Mouse (Mus musculus) MEL (cell line): ENCODE data around the gene Sept6. TPM values are rescaled to one million over a fixed set of nuclear protein-coding genes. Genes with fewer than 3 reads are reported as not detected.

ENCODE experiments used
- DNase-seq: peaks from one replicate; pipeline ENCODE4 v3.0.0; 2011; ENCODE audit warnings: low read depth, low spot score
- H3K27ac ChIP-seq: 2 replicates; pipeline ENCODE4 v1.5.1; 2012; ENCODE audit warnings: low read depth, mild to moderate bottlenecking, control low read depth, low read length, moderate library complexity; ENCODE audit not compliant: control insufficient read depth
- H3K27me3 ChIP-seq, 2 experiments: fragments of 150-350 bp in 1 of 2; sonication (generic) in 1 of 2; 2 replicates each; pipeline ENCODE4 v1.6.1; 2012; ENCODE audit warnings: low read length in 2 of 2, mild to moderate bottlenecking in 2 of 2, improper control_type of control experiment in 1 of 2, moderate library complexity in 1 of 2; ENCODE audit not compliant: insufficient read depth in 2 of 2, control insufficient read depth in 1 of 2
- H3K36me3 ChIP-seq, 2 experiments: 2 replicates each; pipeline ENCODE4 v1.6.1; 2012 to 2014; ENCODE audit warnings: low read length in 2 of 2, improper control_type of control experiment in 1 of 2, inconsistent platforms in 1 of 2, mild to moderate bottlenecking in 1 of 2; ENCODE audit not compliant: insufficient read depth in 2 of 2, control insufficient read depth in 1 of 2
- H3K4me1 ChIP-seq, 2 experiments: fragments of 150-350 bp in 1 of 2; sonication (generic) in 1 of 2; 2 replicates each; pipeline ENCODE4 v1.6.1; 2012; ENCODE audit warnings: low read length in 2 of 2, improper control_type of control experiment in 1 of 2, mild to moderate bottlenecking in 1 of 2; ENCODE audit not compliant: insufficient read depth in 2 of 2, control insufficient read depth in 1 of 2
- H3K4me3 ChIP-seq, 2 experiments: fragments of 150-350 bp in 1 of 2; sonication (generic) in 1 of 2; 2 replicates each; pipeline ENCODE4 v1.5.1; 2012; ENCODE audit warnings: low read depth in 2 of 2, low read length in 2 of 2, mild to moderate bottlenecking in 2 of 2, moderate library complexity in 2 of 2, control low read depth in 1 of 2, improper control_type of control experiment in 1 of 2; ENCODE audit not compliant: control insufficient read depth in 1 of 2, insufficient read depth in 1 of 2
- H3K79me2 ChIP-seq: 2 replicates; pipeline ENCODE4 v1.6.1; 2012; ENCODE audit warnings: mild to moderate bottlenecking, low read length, moderate library complexity; ENCODE audit not compliant: control insufficient read depth, poor library complexity, insufficient read depth
- H3K9ac ChIP-seq: 2 replicates; pipeline ENCODE4 v1.6.1; 2012; ENCODE audit warnings: low read depth, mild to moderate bottlenecking, control low read depth, low read length, moderate library complexity; ENCODE audit not compliant: control insufficient read depth, poor library complexity, severe bottlenecking
- H3K9me3 ChIP-seq: fragments of 150-350 bp; sonication (generic); replicated peaks from 2 replicates; pipeline ENCODE4 v1.6.1; 2012; ENCODE audit warnings: mild to moderate bottlenecking, low read length, improper control_type of control experiment, moderate library complexity; ENCODE audit not compliant: insufficient read depth
- CHD1 ChIP-seq: IDR thresholded peaks from 2 replicates; pipeline ENCODE4 v1.6.1; 2012; ENCODE audit warnings: low read depth, mild to moderate bottlenecking, inconsistent platforms, low read length, improper control_type of control experiment
- CHD2 ChIP-seq: IDR thresholded peaks from 2 replicates; pipeline ENCODE4 v1.6.1; 2011; ENCODE audit warnings: low read length, improper control_type of control experiment
- CTCF ChIP-seq, 3 experiments: IDR thresholded peaks in 2 of 3; conservative IDR thresholded peaks in 1 of 3; 2 replicates each; pipeline ENCODE4 v1.5.1; 2011 to 2012; ENCODE audit warnings: low read length in 3 of 3, low read depth in 2 of 3, mild to moderate bottlenecking in 2 of 3, improper control_type of control experiment in 1 of 3, inconsistent platforms in 1 of 3, mixed read lengths in 1 of 3, moderate library complexity in 1 of 3; ENCODE audit not compliant: control insufficient read depth in 1 of 3, insufficient read depth in 1 of 3, poor library complexity in 1 of 3, severe bottlenecking in 1 of 3
- E2F4 ChIP-seq: IDR thresholded peaks from 2 replicates; pipeline ENCODE4 v1.6.1; 2011; ENCODE audit warnings: low read depth, low read length, improper control_type of control experiment, borderline replicate concordance
- ELF1 ChIP-seq: IDR thresholded peaks from 2 replicates; pipeline ENCODE4 v1.6.1; 2014; ENCODE audit warnings: low read depth, mild to moderate bottlenecking, inconsistent platforms, low read length, improper control_type of control experiment, moderate library complexity
- EP300 ChIP-seq, 2 experiments: IDR thresholded peaks; 2 replicates each; pipeline ENCODE4 v1.6.1; 2011; ENCODE audit warnings: improper control_type of control experiment in 2 of 2, low read length in 2 of 2, low read depth in 1 of 2, mild to moderate bottlenecking in 1 of 2
- GABPA ChIP-seq: IDR thresholded peaks from 2 replicates; pipeline ENCODE4 v1.6.1; 2012; ENCODE audit warnings: low read depth, mild to moderate bottlenecking, inconsistent platforms, low read length, improper control_type of control experiment, moderate library complexity
- JUND ChIP-seq: IDR thresholded peaks from 2 replicates; pipeline ENCODE4 v1.6.1; 2011; ENCODE audit warnings: low read depth, mild to moderate bottlenecking, improper control_type of control experiment, low read length
- KAT2A ChIP-seq: conservative IDR thresholded peaks from 2 replicates; pipeline ENCODE4 v1.6.1; 2012; ENCODE audit warnings: low read depth, low read length, improper control_type of control experiment, inconsistent platforms
- MEF2A ChIP-seq: IDR thresholded peaks from 2 replicates; pipeline ENCODE4 v1.6.1; 2014; ENCODE audit warnings: low read depth, mild to moderate bottlenecking, inconsistent platforms, low read length, improper control_type of control experiment; ENCODE audit not compliant: poor library complexity, insufficient replicate concordance, severe bottlenecking; ENCODE audit errors: extremely low read depth
- MYC ChIP-seq: IDR thresholded peaks from 2 replicates; pipeline ENCODE4 v1.6.1; 2011; ENCODE audit warnings: low read depth, mild to moderate bottlenecking, low read length, improper control_type of control experiment, moderate library complexity
- NRF1 ChIP-seq: IDR thresholded peaks from 2 replicates; pipeline ENCODE4 v1.6.1; 2014; ENCODE audit warnings: low read depth, mild to moderate bottlenecking, inconsistent platforms, low read length, improper control_type of control experiment, moderate library complexity; ENCODE audit not compliant: poor library complexity, insufficient read depth, severe bottlenecking
- POLR2A ChIP-seq, 2 experiments: IDR thresholded peaks; 2 replicates each; pipeline ENCODE4 v1.6.1; 2011 to 2012; ENCODE audit warnings: low read length in 2 of 2, mild to moderate bottlenecking in 2 of 2, control low read depth in 1 of 2, improper control_type of control experiment in 1 of 2, low read depth in 1 of 2, moderate library complexity in 1 of 2; ENCODE audit not compliant: control insufficient read depth in 1 of 2, insufficient read depth in 1 of 2, poor library complexity in 1 of 2
- RAD21 ChIP-seq: IDR thresholded peaks from 2 replicates; pipeline ENCODE4 v1.6.1; 2011; ENCODE audit warnings: mild to moderate bottlenecking, low read depth, low read length, improper control_type of control experiment
- RCOR1 ChIP-seq: IDR thresholded peaks from 2 replicates; pipeline ENCODE4 v1.6.1; 2012; ENCODE audit warnings: low read depth, mild to moderate bottlenecking, inconsistent platforms, low read length, improper control_type of control experiment
- SMC3 ChIP-seq: IDR thresholded peaks from 2 replicates; pipeline ENCODE4 v1.6.1; 2011; ENCODE audit warnings: low read depth, low read length, improper control_type of control experiment
- UBTF ChIP-seq: IDR thresholded peaks from 2 replicates; pipeline ENCODE4 v1.6.1; 2012; ENCODE audit warnings: low read depth, mild to moderate bottlenecking, inconsistent platforms, low read length, improper control_type of control experiment, moderate library complexity, borderline replicate concordance; ENCODE audit not compliant: insufficient read depth
- USF2 ChIP-seq, 2 experiments: IDR thresholded peaks; 2 replicates each; pipeline ENCODE4 v1.6.1; 2011 to 2012; ENCODE audit warnings: improper control_type of control experiment in 2 of 2, low read length in 2 of 2, borderline replicate concordance in 1 of 2, inconsistent platforms in 1 of 2, low read depth in 1 of 2, mild to moderate bottlenecking in 1 of 2; ENCODE audit not compliant: insufficient read depth in 1 of 2
- ZC3H11A ChIP-seq: IDR thresholded peaks from 2 replicates; pipeline ENCODE4 v1.6.1; 2012; ENCODE audit warnings: low read depth, mild to moderate bottlenecking, inconsistent platforms, low read length, improper control_type of control experiment
- ZKSCAN1 ChIP-seq: IDR thresholded peaks from 2 replicates; pipeline ENCODE4 v1.6.1; 2012; ENCODE audit warnings: low read depth, mild to moderate bottlenecking, inconsistent platforms, low read length, improper control_type of control experiment, moderate library complexity
- ZNF384 ChIP-seq: IDR thresholded peaks from 2 replicates; pipeline ENCODE4 v1.6.1; 2012; ENCODE audit warnings: low read depth, mild to moderate bottlenecking, inconsistent platforms, low read length, improper control_type of control experiment
- polyA plus RNA-seq, 2 experiments: library from polyadenylated mRNA; stranded (reverse) in 1 of 2; unstranded in 1 of 2; fragments of >175 nt in 1 of 2; fragments of >200 nt in 1 of 2; gene quantifications; 2 replicates each; pipeline versions ENCODE4 v1.2.1 to v1.2.4; 2012; ENCODE audit warnings: low replicate concordance in 2 of 2, low read depth in 1 of 2; ENCODE audit not compliant: insufficient read length in 2 of 2, insufficient read depth in 1 of 2, missing spikeins in 1 of 2
- total RNA-seq: library from RNA; depleted of rRNA; stranded (reverse); fragments of 300-350 nt; gene quantifications from 2 replicates; pipeline ENCODE4 v1.2.3, GENCODE M21; 2012

Gene Sept6
- total and polyA plus RNA-seq, 3 experiments: 16.5 to 37.8 TPM; not detected in 1

DNA sequence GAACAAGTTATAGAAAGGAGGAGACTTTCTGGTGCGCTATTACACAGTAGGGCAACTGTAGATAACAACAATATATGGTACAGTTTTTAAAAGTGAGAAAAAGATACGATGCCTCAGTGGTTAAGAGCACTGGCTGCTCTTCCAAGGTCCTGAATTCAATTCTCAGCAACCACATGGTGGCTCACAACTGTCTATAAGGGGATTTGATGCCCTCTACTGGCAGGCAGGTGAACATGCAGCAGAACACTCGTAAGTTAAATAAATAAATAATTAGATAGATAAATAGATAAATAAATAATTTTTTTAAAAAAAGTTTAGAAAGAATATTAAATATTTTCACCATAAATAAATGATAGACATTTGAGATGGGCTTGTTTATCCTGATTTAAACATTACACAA lies 27.5 kb upstream of the Sept6 start:
- TF ChIP-seq RAD21 (peak; percentile 64), GABPA (no peak), CTCF (IDR thresholded peaks at IDR 0.05 in 2 of 3, conservative IDR thresholded peaks at IDR 0.05 in 1 of 3; ENCODE audit: control insufficient read depth in 1 of 3, insufficient read depth in 1 of 3, low read depth in 2 of 3, low read length in 3 of 3, poor library complexity in 1 of 3, severe bottlenecking in 1 of 3) (peak; percentile 46 to 63 (median 47)), KAT2A (no peak), MYC (peak; percentile 75), ZC3H11A (peak; percentile 69), SMC3 (peak; percentile 54)
- H3K4me3 ChIP-seq: no peak overlapping the region
- no peaks in the 10 kb centered on the region for H3K27me3 ChIP-seq
- peak; percentile 51 for DNase-seq
- H3K27ac ChIP-seq: no peak overlapping the region
- H3K4me1 ChIP-seq: no peaks in the 10 kb centered on the region
- no peaks in the 10 kb centered on the region for H3K79me2 ChIP-seq
- H3K9me3 ChIP-seq: no peaks in the 10 kb centered on the region
- no peaks in the 10 kb centered on the region for H3K36me3 ChIP-seq
- no peak overlapping the region for H3K9ac ChIP-seq

GRCm38 (mm10) chrX:37018150-37018654 lies 26.6 kb upstream of the Sept6 start:
- Histone ChIP-seq H3K4me3 (no peak overlapping the region), H3K36me3 (no peaks in the 10 kb centered on the region), H3K27me3 (no peaks in the 10 kb centered on the region), H3K9me3 (no peaks in the 10 kb centered on the region), H3K4me1 (no peaks in the 10 kb centered on the region), H3K27ac (no peak overlapping the region), H3K79me2 (no peaks in the 10 kb centered on the region), H3K9ac (no peak overlapping the region)
- no peak for DNase-seq
- TF ChIP-seq CHD2 (no peak), ELF1 (no peak), USF2 (IDR thresholded peaks at IDR 0.05; ENCODE audit: borderline replicate concordance in 1 of 2, insufficient read depth in 1 of 2, low read depth in 1 of 2, low read length in 2 of 2) (no peak), ZKSCAN1 (no peak), NRF1 (no peak), GABPA (no peak), ZC3H11A (no peak), EP300 (IDR thresholded peaks at IDR 0.05; ENCODE audit: low read depth in 1 of 2, low read length in 2 of 2) (no peak), CHD1 (no peak), E2F4 (no peak), UBTF (no peak), RCOR1 (no peak), JUND (no peak), MEF2A (no peak), ZNF384 (no peak), POLR2A (IDR thresholded peaks at IDR 0.05; ENCODE audit: control insufficient read depth in 1 of 2, insufficient read depth in 1 of 2, low read depth in 1 of 2, low read length in 2 of 2, poor library complexity in 1 of 2) (no peak)
